Mouse (Mus musculus) kidney, adult 2 months (tissue): ENCODE measurements at regions not wholly inside any gene's neighbourhood (a gene's known extent, or its start where the extent isn't known, plus 50 kb on each side); places are given as distances from the start of the nearest gene placed in this dataset.
"Not testable (repeated sequence)": the region's sequence is repeated elsewhere in the genome, so short reads cannot be mapped to it uniquely, and the experiment has no call there.

Experiments used
- DNase-seq: peaks from one replicate; pipeline ENCODE4 v3.0.0; 2021
- H3K27ac ChIP-seq: fragments of 200-500 bp; 2 replicates; pipeline ENCODE4 v1.5.1; 2012; ENCODE audit warnings: low read depth, low read length, control low read depth, inconsistent platforms; ENCODE audit not compliant: insufficient read depth
- H3K27me3 ChIP-seq: fragments of 200-500 bp; replicated peaks from 2 replicates; pipeline ENCODE4 v1.6.1; 2012; ENCODE audit warnings: mild to moderate bottlenecking, moderate library complexity, low read length, inconsistent platforms; ENCODE audit not compliant: control insufficient read depth, insufficient read depth
- H3K36me3 ChIP-seq: fragments of 200-500 bp; 2 replicates; pipeline ENCODE4 v1.6.1; 2012; ENCODE audit warnings: mild to moderate bottlenecking, moderate library complexity, low read length, inconsistent platforms; ENCODE audit not compliant: control insufficient read depth, insufficient read depth
- H3K4me1 ChIP-seq: fragments of 200-500 bp; 2 replicates; pipeline ENCODE4 v1.6.1; 2011; ENCODE audit warnings: low read length; ENCODE audit not compliant: control insufficient read depth, insufficient read depth
- H3K4me3 ChIP-seq: fragments of 200-500 bp; 2 replicates; pipeline ENCODE4 v1.5.1; 2011; ENCODE audit warnings: mild to moderate bottlenecking, low read depth, low read length, control low read depth; ENCODE audit not compliant: insufficient read depth
- CTCF ChIP-seq: fragments of 200-500 bp; conservative IDR thresholded peaks from 2 replicates; pipeline ENCODE4 v1.5.1; 2011; ENCODE audit warnings: low read depth, mild to moderate bottlenecking, control low read depth, low read length, moderate library complexity, mixed read lengths; ENCODE audit not compliant: insufficient read depth, insufficient read length
- POLR2A ChIP-seq: fragments of 200-500 bp; IDR thresholded peaks from one replicate; pipeline ENCODE4 v1.6.1; 2011; ENCODE audit warnings: low read depth, low read length, control low read depth
- WGBS: fragments of 180-500 bp; shearing (Covaris S2); methylation state at CpG from one replicate; pipeline ENCODE4 v1.1.7; 2018; 5-methylcytosine and 5-hydroxymethylcytosine counted together

- WGBS, result 72% methylated on average over 4 of the region's 4 CpGs
Measured at GRCm38 (mm10) chr10:108111398-108111797, 50.6 kb upstream of the Ppp1r12a start.

GRCm38 (mm10) chr10:108110891-108111290, 51.1 kb upstream of the Ppp1r12a start:
- TF ChIP-seq CTCF (no peak), POLR2A (no peak)
- Histone ChIP-seq H3K27ac (no peak overlapping the region), H3K27me3 (no peaks in the 10 kb centered on the region), H3K36me3 (no peaks in the 10 kb centered on the region), H3K4me3 (no peak overlapping the region), H3K4me1 (no peaks in the 10 kb centered on the region)
- DNase-seq, result no peak
- 82% methylated on average over 7 of the region's 7 CpGs for WGBS

More at GRCm38 (mm10) chr10:108111398-108111797, 50.6 kb upstream of the Ppp1r12a start:
- Histone ChIP-seq H3K36me3 (no peaks in the 10 kb centered on the region), H3K4me3 (no peak overlapping the region), H3K4me1 (no peaks in the 10 kb centered on the region), H3K27me3 (no peaks in the 10 kb centered on the region), H3K27ac (no peak overlapping the region)
- no peak for TF ChIP-seq POLR2A
- TF ChIP-seq CTCF, result no peak
- DNase-seq, result peak; percentile 19

GRCm38 (mm10) chr10:108110197-108110596, 51.8 kb upstream of the Ppp1r12a start:
- H3K27me3 ChIP-seq, result no peaks in the 10 kb centered on the region
- TF ChIP-seq POLR2A (no peak), CTCF (no peak)
- DNase-seq, result no peak
- no peaks in the 10 kb centered on the region for H3K4me1 ChIP-seq
- H3K27ac ChIP-seq, result no peak overlapping the region
- no peaks in the 10 kb centered on the region for H3K36me3 ChIP-seq
- H3K4me3 ChIP-seq, result no peak overlapping the region

- 88% methylated on average over 4 of the region's 4 CpGs for WGBS
Measured at GRCm38 (mm10) chr10:108108500-108108899, 53.5 kb upstream of the Ppp1r12a start.

GRCm38 (mm10) chr10:108101521-108101920, 60.5 kb upstream of the Ppp1r12a start:
- no peak overlapping the region for H3K4me3 ChIP-seq
- DNase-seq, result no peak
- 69% methylated on average over 7 of the region's 7 CpGs for WGBS

More at GRCm38 (mm10) chr10:108108500-108108899, 53.5 kb upstream of the Ppp1r12a start:
- DNase-seq, H3K27ac ChIP-seq, H3K36me3 ChIP-seq, H3K27me3 ChIP-seq, H3K4me1 ChIP-seq, H3K4me3 ChIP-seq: not testable (repeated sequence)

GRCm38 (mm10) chr10:108093043-108093442, 69.0 kb upstream of the Ppp1r12a start:
- 71% methylated on average over 2 of the region's 2 CpGs for WGBS
- DNase-seq, result no peak
- TF ChIP-seq POLR2A (no peak), CTCF (no peak)
- H3K27ac ChIP-seq, result no peak overlapping the region
- no peak overlapping the region for H3K4me3 ChIP-seq
- no peaks in the 10 kb centered on the region for H3K4me1 ChIP-seq
- H3K27me3 ChIP-seq, result no peaks in the 10 kb centered on the region
- no peaks in the 10 kb centered on the region for H3K36me3 ChIP-seq

More at GRCm38 (mm10) chr10:108101521-108101920, 60.5 kb upstream of the Ppp1r12a start:
- no peaks in the 10 kb centered on the region for H3K36me3 ChIP-seq
- no peaks in the 10 kb centered on the region for H3K4me1 ChIP-seq
- no peak overlapping the region for H3K27ac ChIP-seq
- no peak for TF ChIP-seq POLR2A
- TF ChIP-seq CTCF, result no peak
- H3K27me3 ChIP-seq, result no peaks in the 10 kb centered on the region

- Histone ChIP-seq H3K36me3 (no peaks in the 10 kb centered on the region), H3K4me3 (no peak overlapping the region), H3K4me1 (no peaks in the 10 kb centered on the region), H3K27me3 (no peaks in the 10 kb centered on the region), H3K27ac (peak overlapping the region; percentile 35; the same call in 1 of the 2 replicates)
- TF ChIP-seq CTCF (no peak), POLR2A (no peak)
- 49% methylated on average over 8 of the region's 8 CpGs for WGBS
- peak; percentile 69 for DNase-seq
Measured at GRCm38 (mm10) chr10:108089375-108089981, 72.5 kb upstream of the Ppp1r12a start.
